Mouse (Mus musculus): ENCODE data around the gene Rer1. TPM values are rescaled to one million over a fixed set of nuclear protein-coding genes. Genes with fewer than 3 reads are reported as not detected.

Rer1 gene
- polyA plus RNA-seq, 1 experiment from 2014 or later = 120 TPM

GRCm38 (mm10) chr4:155069191-155069590 lies 17.0 kb downstream of the Rer1 start:
- no peak overlapping the region for H3K9ac ChIP-seq
- no peak overlapping the region for H3K4me2 ChIP-seq
- H3K9me3 ChIP-seq (replicated peaks) = no peaks in the 10 kb centered on the region
- H3K4me3 ChIP-seq = no peak overlapping the region
- peaks cover 54% of the 10 kb centered on the region for H3K36me3 ChIP-seq
- no peak for ATAC-seq (replicated peaks; ENCODE audit: insufficient number of reproducible peaks, insufficient read depth, low FRiP score, low read depth)
- 80% methylated on average over 6 of the region's 6 CpGs for WGBS
- no peak overlapping the region for H3K27ac ChIP-seq
- H3K27me3 ChIP-seq = no peaks in the 10 kb centered on the region
- H3K4me1 ChIP-seq (replicated peaks) = peaks cover 24% of the 10 kb centered on the region

DNA sequence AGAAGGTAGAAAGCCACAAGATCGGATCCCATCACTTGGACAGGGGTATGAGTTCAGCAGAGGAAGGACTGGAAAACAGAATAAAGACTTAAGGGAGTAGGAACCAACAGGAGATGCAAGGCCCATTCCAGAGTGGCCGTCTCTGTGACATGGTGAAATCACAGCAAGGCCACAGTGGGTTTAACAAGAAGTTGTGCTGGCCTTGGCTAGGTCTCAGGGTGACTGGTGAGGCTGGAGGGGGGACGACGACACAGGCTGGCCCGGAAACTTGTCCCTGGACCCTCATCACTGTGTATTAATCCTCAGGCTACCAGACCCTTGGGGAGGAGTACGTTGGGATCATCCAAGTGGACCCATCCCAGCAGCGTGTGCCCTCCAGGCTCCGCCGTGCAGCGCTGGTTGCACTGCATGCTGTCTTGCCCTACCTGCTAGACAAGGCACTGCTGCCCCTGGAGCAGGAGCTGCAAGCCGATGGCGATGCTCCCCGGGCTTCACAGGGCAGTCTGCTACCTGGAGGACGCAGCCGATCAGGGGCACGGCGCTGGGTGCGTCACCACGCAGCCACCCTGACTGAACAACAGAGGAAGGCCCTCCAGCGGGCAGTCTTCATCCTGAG lies 17.7 kb downstream of the Rer1 start:
- Histone ChIP-seq H3K4me1 (replicated peaks) (peaks cover 24% of the 10 kb centered on the region), H3K9me3 (replicated peaks) (no peaks in the 10 kb centered on the region), H3K36me3 (peaks cover 46% of the 10 kb centered on the region), H3K4me3 (no peak overlapping the region), H3K27me3 (no peaks in the 10 kb centered on the region), H3K27ac (no peak overlapping the region), H3K9ac (no peak overlapping the region), H3K4me2 (no peak overlapping the region)
- no peak for ATAC-seq (replicated peaks; ENCODE audit: insufficient number of reproducible peaks, insufficient read depth, low FRiP score, low read depth)
- 92% methylated on average over 20 of the region's 20 CpGs for WGBS

DNA sequence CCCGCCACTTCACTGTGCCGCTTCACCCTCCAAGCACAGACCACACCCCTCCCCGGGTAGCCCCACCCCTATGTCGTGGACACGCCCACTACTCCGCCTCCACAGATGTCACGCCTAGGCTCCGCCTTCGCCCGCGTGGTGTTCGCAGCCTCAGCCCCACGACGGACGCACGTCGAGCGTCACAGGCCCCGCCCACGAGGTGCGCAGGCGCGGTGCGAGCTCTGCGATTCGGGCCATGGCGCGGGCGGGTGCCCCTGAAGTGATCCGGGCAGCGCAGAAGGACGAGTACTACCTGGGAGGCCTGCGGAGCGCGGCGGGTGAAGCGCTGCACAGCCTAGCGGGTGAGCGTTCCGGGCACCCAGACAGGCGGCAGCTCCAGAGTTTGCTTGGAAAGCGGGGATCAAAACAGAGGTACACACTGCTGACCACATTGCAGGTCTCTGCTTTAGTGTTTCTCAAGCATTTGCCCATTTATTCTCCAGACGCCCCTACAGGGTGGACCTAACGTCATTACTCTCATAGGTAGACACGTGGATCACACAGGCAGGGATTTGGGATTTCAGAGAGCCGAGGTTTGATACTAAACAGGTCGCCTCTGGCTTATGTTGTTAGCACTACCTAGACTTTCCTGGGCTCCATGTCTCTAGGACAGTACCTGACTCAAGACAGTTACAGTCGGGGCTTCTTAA lies 19.2 kb downstream of the Rer1 start, which contains the start of gene Pex10:
Gene Pex10, plus strand, starts transcription at position 183 of the 689 bp plus-strand sequence.
- WGBS = under 1% methylated on average over 48 of the region's 48 CpGs
- Histone ChIP-seq H3K27me3 (0 out of 2 replicates have a peak, but pooled peaks cover 7% of the 10 kb centered on the region), H3K36me3 (peaks cover 34% of the 10 kb centered on the region), H3K4me2 (peak within 1 kb of the TSS; percentile 81), H3K4me3 (peak within 1 kb of the TSS; percentile 67), H3K4me1 (replicated peaks) (peaks cover 24% of the 10 kb centered on the region), H3K9ac (peak within 1 kb of the TSS; percentile 79), H3K9me3 (replicated peaks) (no peaks in the 10 kb centered on the region), H3K27ac (peak within 1 kb of the TSS; percentile 80)
- peak; percentile 94 for ATAC-seq (replicated peaks; ENCODE audit: insufficient number of reproducible peaks, insufficient read depth, low FRiP score, low read depth)

DNA sequence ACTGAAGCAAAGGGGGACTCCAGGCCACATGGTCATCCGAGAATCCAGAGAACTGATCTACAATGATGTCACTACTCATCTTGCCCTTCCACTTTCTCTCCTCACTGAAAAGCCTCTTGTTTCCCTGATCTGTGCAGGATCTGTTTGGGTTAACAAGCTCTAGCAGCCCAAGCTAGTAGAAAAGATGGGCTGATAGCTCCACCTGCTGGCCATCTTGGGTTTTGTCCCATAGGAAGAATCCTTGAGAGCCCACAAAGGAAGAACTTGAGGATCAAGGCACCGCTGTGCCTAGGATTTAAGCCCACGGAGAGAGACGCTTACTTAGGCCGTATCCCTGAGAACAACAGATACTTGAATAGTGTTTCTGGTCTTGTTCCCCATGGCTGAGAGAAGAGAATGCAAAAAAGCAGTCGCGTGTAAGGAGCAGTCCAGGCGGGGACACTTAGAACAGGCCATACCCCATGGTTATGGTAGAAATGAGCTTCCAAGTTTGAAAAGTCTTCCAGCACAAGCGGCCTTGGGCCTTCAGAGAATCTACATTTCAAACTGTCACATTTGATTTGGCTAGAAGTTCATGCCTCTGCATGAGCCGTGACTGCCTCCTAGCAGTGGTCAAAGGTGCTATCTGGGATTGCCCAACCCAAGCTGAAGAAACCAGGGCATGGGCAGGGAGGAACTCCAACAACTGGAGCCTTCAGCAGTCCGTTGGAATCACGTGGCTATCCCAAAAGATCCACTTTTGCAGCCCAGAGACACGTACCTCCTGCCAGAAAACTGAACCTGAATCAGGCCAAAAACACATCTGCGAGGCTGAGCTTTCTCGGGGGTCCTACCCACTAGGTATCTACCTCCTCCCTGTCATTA lies 20.0 kb downstream of the Rer1 start:
- peak overlapping the region; percentile 50 for H3K27ac ChIP-seq
- H3K27me3 ChIP-seq = 0 out of 2 replicates have a peak, but pooled peaks cover 7% of the 10 kb centered on the region
- no peaks in the 10 kb centered on the region for H3K9me3 ChIP-seq (replicated peaks)
- peak; percentile 24 for ATAC-seq (replicated peaks; ENCODE audit: insufficient number of reproducible peaks, insufficient read depth, low FRiP score, low read depth)
- H3K4me2 ChIP-seq = peak overlapping the region; percentile 81
- peaks cover 26% of the 10 kb centered on the region for H3K36me3 ChIP-seq
- peak overlapping the region; percentile 4; the same call in 1 of the 2 replicates for H3K9ac ChIP-seq
- H3K4me3 ChIP-seq = peak overlapping the region; percentile 67
- 3% methylated on average over 15 of the region's 15 CpGs for WGBS
- H3K4me1 ChIP-seq (replicated peaks) = peaks cover 24% of the 10 kb centered on the region

GRCm38 (mm10) chr4:155064474-155064873 lies 21.7 kb downstream of the Rer1 start:
- H3K36me3 ChIP-seq = peaks cover 9% of the 10 kb centered on the region; the same call in 1 of the 2 replicates
- 56% methylated on average over 2 of the region's 2 CpGs for WGBS
- H3K4me3 ChIP-seq = no peak overlapping the region
- peaks cover 20% of the 10 kb centered on the region for H3K4me1 ChIP-seq (replicated peaks)
- no peak overlapping the region for H3K27ac ChIP-seq
- H3K4me2 ChIP-seq = no peak overlapping the region
- H3K9ac ChIP-seq = no peak overlapping the region
- H3K9me3 ChIP-seq (replicated peaks) = no peaks in the 10 kb centered on the region
- peaks cover 7% of the 10 kb centered on the region; the same call in 1 of the 2 replicates for H3K27me3 ChIP-seq
- ATAC-seq (replicated peaks; ENCODE audit: insufficient number of reproducible peaks, insufficient read depth, low FRiP score, low read depth) = no peak

- H3K27me3 ChIP-seq = peaks cover 7% of the 10 kb centered on the region
- ATAC-seq (replicated peaks; ENCODE audit: insufficient number of reproducible peaks, insufficient read depth, low FRiP score, low read depth) = no peak
- peaks cover 6% of the 10 kb centered on the region; the same call in 1 of the 2 replicates for H3K36me3 ChIP-seq
- peak overlapping the region; percentile 25; the same call in 1 of the 2 replicates for H3K27ac ChIP-seq
- no peaks in the 10 kb centered on the region for H3K9me3 ChIP-seq (replicated peaks)
- no peak overlapping the region for H3K9ac ChIP-seq
- no peak overlapping the region for H3K4me3 ChIP-seq
- WGBS = 46% methylated on average over 3 of the region's 3 CpGs
- peaks cover 20% of the 10 kb centered on the region for H3K4me1 ChIP-seq (replicated peaks)
- no peak overlapping the region; the same call in 1 of the 2 replicates for H3K4me2 ChIP-seq
These were observed 22.3 kb downstream of the Rer1 start for GRCm38 (mm10) chr4:155063895-155064294.

DNA sequence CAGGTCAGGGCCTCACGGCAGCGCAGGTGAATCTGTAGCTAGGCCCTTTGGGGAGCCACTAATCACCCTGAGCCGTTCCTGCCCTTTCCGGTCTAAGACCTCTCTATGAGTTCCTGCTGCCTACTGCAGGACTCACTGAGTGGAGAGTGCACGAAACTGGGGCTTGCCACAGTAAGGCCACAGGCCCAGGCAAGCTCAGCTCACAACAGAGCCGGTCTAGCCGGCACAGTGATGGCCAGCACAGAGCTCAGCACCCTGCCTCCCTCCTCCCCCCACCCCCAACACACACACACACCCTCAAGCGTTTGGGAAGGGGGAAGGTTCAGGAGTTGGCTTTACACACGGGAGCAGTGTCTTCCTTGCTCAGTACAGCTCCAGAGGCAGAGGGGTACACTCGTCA lies 27.9 kb downstream of the Rer1 start:
- H3K9ac ChIP-seq = no peak overlapping the region
- WGBS = 39% methylated on average over 10 of the region's 10 CpGs
- no peak for ATAC-seq (replicated peaks; ENCODE audit: insufficient number of reproducible peaks, insufficient read depth, low FRiP score, low read depth)

GRCm38 (mm10) chr4:155056724-155057123 lies 29.5 kb downstream of the Rer1 start, which contains the start of gene Plch2:
Plch2 (minus strand) TSS chr4:155056784.
- Histone ChIP-seq H3K27me3 (peaks cover 28% of the 10 kb centered on the region), H3K36me3 (no peaks in the 10 kb centered on the region), H3K27ac (no peak within 1 kb of the TSS), H3K4me2 (no peak within 1 kb of the TSS), H3K4me3 (no peak within 1 kb of the TSS), H3K9me3 (replicated peaks) (no peaks in the 10 kb centered on the region), H3K4me1 (replicated peaks) (no peaks in the 10 kb centered on the region), H3K9ac (no peak within 1 kb of the TSS)
- no peak for ATAC-seq (replicated peaks; ENCODE audit: insufficient number of reproducible peaks, insufficient read depth, low FRiP score, low read depth)
- WGBS = 55% methylated on average over 10 of the region's 10 CpGs

More for the DNA sequence above, 27.9 kb downstream of the Rer1 start:
- H3K4me2 ChIP-seq = no peak overlapping the region
- no peaks in the 10 kb centered on the region for H3K4me1 ChIP-seq (replicated peaks)
- no peaks in the 10 kb centered on the region for H3K36me3 ChIP-seq
- no peak overlapping the region for H3K27ac ChIP-seq
- H3K9me3 ChIP-seq (replicated peaks) = no peaks in the 10 kb centered on the region
- H3K4me3 ChIP-seq = no peak overlapping the region
- peaks cover 27% of the 10 kb centered on the region for H3K27me3 ChIP-seq

DNA sequence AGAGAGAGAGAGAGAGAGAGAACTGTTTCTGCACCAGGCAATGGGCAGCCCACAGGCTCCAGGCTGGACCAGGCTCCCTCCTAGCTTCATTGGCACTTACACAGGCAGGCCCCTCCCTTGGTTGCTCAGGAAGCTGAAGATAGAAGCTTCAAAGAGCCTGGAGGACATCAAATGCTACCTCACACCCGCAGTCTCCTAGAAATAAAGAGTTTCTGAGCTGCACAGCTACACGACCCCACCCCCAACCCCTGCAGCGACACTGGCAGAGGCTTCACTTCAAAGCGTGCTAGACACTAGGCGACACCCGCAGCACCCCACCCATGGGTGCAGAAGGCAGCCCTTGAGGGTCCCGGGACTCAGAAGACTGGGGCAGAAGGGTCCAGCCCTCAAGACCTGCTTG lies 36.1 kb downstream of the Rer1 start:
- H3K4me3 ChIP-seq = no peak overlapping the region
- WGBS = 65% methylated on average over 7 of the region's 7 CpGs
- no peak for ATAC-seq (replicated peaks; ENCODE audit: insufficient number of reproducible peaks, insufficient read depth, low FRiP score, low read depth)

DNA sequence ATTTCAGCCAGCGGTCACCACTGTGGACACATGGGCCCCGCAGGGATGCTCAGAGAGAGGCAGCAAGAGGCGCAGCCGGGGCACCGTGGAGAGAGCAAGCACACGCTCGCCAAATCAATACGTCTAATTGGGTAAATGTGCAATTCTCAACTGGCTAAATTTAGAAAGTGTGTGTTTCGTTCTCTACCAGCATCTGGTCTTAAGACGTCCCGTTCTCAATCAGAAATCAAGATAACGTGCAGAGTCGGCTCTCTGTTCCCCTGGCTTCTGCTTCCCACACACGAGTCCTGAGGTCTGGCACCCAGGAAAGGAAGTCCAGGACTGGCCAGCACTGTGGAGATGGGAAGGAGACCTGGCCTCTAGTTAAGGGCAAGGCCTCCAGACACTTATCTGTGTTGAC lies 39.5 kb downstream of the Rer1 start:
- Histone ChIP-seq H3K36me3 (no peaks in the 10 kb centered on the region), H3K9me3 (replicated peaks) (no peaks in the 10 kb centered on the region), H3K4me2 (no peak overlapping the region), H3K4me1 (replicated peaks) (0 out of 2 replicates have a peak, but pooled peaks cover 6% of the 10 kb centered on the region), H3K4me3 (no peak overlapping the region), H3K9ac (no peak overlapping the region), H3K27ac (no peak overlapping the region), H3K27me3 (peaks cover 78% of the 10 kb centered on the region)
- 69% methylated on average over 14 of the region's 14 CpGs for WGBS
- ATAC-seq (replicated peaks; ENCODE audit: insufficient number of reproducible peaks, insufficient read depth, low FRiP score, low read depth) = no peak

More for the DNA sequence above, 36.1 kb downstream of the Rer1 start:
- Histone ChIP-seq H3K4me1 (replicated peaks) (no peaks in the 10 kb centered on the region), H3K27me3 (peaks cover 61% of the 10 kb centered on the region), H3K9me3 (replicated peaks) (no peaks in the 10 kb centered on the region), H3K9ac (no peak overlapping the region), H3K36me3 (no peaks in the 10 kb centered on the region), H3K27ac (no peak overlapping the region), H3K4me2 (no peak overlapping the region)

- WGBS = 1% methylated on average over 25 of the region's 25 CpGs
These were observed 42.9 kb downstream of the Rer1 start for GRCm38 (mm10) chr4:155043289-155043625.

More at GRCm38 (mm10) chr4:155043289-155043625, 42.9 kb downstream of the Rer1 start:
- peak overlapping the region; percentile 45 for H3K4me2 ChIP-seq
- H3K36me3 ChIP-seq = no peaks in the 10 kb centered on the region
- H3K9me3 ChIP-seq (replicated peaks) = no peaks in the 10 kb centered on the region
- no peak overlapping the region for H3K27ac ChIP-seq
- H3K4me3 ChIP-seq = peak overlapping the region; percentile 29
- no peak for ATAC-seq (replicated peaks; ENCODE audit: insufficient number of reproducible peaks, insufficient read depth, low FRiP score, low read depth)
- H3K9ac ChIP-seq = no peak overlapping the region
- 0 out of 2 replicates have a peak, but pooled peaks cover 6% of the 10 kb centered on the region for H3K4me1 ChIP-seq (replicated peaks)
- H3K27me3 ChIP-seq = peaks cover 88% of the 10 kb centered on the region
